Mouse (Mus musculus) CH12.LX (cell line): ENCODE measurements at regions not wholly inside any gene's neighbourhood (a gene's known extent, or its start where the extent isn't known, plus 50 kb on each side); places are given as distances from the start of the nearest gene placed in this dataset.

Experiments
- DNase-seq: peaks from one replicate; pipeline ENCODE4 v3.0.0-alpha.2; 2013; ENCODE audit errors: extremely low read depth
- H3K27ac ChIP-seq: 2 replicates; pipeline ENCODE4 v1.5.1; 2012; ENCODE audit warnings: low read depth, mild to moderate bottlenecking, control low read depth, moderate library complexity; ENCODE audit not compliant: insufficient read depth
- H3K27me3 ChIP-seq: replicated peaks from 2 replicates; pipeline ENCODE3; 2012; ENCODE audit warnings: inconsistent platforms
- H3K36me3 ChIP-seq, 2 experiments: replicated peaks in 1 of 2; 2 replicates each; pipeline versions ENCODE3 to v1.6.1; 2012; ENCODE audit warnings: inconsistent platforms in 1 of 2, low read length in 1 of 2, mild to moderate bottlenecking in 1 of 2, mixed read lengths in 1 of 2, moderate library complexity in 1 of 2; ENCODE audit not compliant: control insufficient read depth in 1 of 2, insufficient read depth in 1 of 2
- H3K4me1 ChIP-seq, 2 experiments: 2 replicates each; pipeline ENCODE4 v1.6.1; 2012; ENCODE audit warnings: inconsistent platforms in 1 of 2, moderate library complexity in 1 of 2; ENCODE audit not compliant: insufficient read depth in 2 of 2, control insufficient read depth in 1 of 2
- H3K4me2 ChIP-seq: 2 replicates; pipeline ENCODE4 v1.6.1; 2012; ENCODE audit warnings: low read depth, mild to moderate bottlenecking, control low read depth; ENCODE audit not compliant: poor library complexity, insufficient read depth, severe bottlenecking
- H3K4me3 ChIP-seq, 3 experiments: fragments of 150-350 bp in 1 of 3; sonication (generic) in 1 of 3; replicated peaks in 1 of 3; 2 replicates each; pipeline versions ENCODE3 to v1.5.1; 2011 to 2012; ENCODE audit warnings: low read depth in 2 of 3, low read length in 2 of 3, mild to moderate bottlenecking in 2 of 3, moderate library complexity in 2 of 3, control low read depth in 1 of 3, improper control_type of control experiment in 1 of 3, inconsistent platforms in 1 of 3, mixed read lengths in 1 of 3; ENCODE audit not compliant: poor library complexity in 1 of 3
- H3K79me2 ChIP-seq: replicated peaks from 2 replicates; pipeline ENCODE4 v1.6.1; 2012; ENCODE audit warnings: mild to moderate bottlenecking, moderate library complexity; ENCODE audit not compliant: control insufficient read depth, poor library complexity, insufficient read depth, severe bottlenecking; ENCODE audit errors: extremely low read depth
- H3K9ac ChIP-seq: 2 replicates; pipeline ENCODE4 v1.6.1; 2012; ENCODE audit warnings: low read depth, mild to moderate bottlenecking, control low read depth, moderate library complexity; ENCODE audit not compliant: insufficient read depth
- H3K9me3 ChIP-seq: replicated peaks from 2 replicates; pipeline ENCODE3; 2012; ENCODE audit warnings: low read length, inconsistent platforms, mixed read lengths
- CHD2 ChIP-seq: IDR thresholded peaks from 2 replicates; pipeline ENCODE4 v1.6.1; 2011; ENCODE audit warnings: low read length, improper control_type of control experiment
- CTCF ChIP-seq, 2 experiments: IDR thresholded peaks in 1 of 2; conservative IDR thresholded peaks in 1 of 2; 2 replicates each; pipeline ENCODE4 v1.5.1; 2011 to 2012; ENCODE audit warnings: low read depth in 2 of 2, low read length in 2 of 2, improper control_type of control experiment in 1 of 2, inconsistent platforms in 1 of 2, mild to moderate bottlenecking in 1 of 2, moderate library complexity in 1 of 2
- ELF1 ChIP-seq: IDR thresholded peaks from 2 replicates; pipeline ENCODE4 v1.6.1; 2014; ENCODE audit warnings: low read depth, mild to moderate bottlenecking, inconsistent platforms, low read length, improper control_type of control experiment
- EP300 ChIP-seq: IDR thresholded peaks from 2 replicates; pipeline ENCODE4 v1.6.1; 2011; ENCODE audit warnings: low read length, improper control_type of control experiment
- GABPA ChIP-seq: IDR thresholded peaks from 2 replicates; pipeline ENCODE4 v1.6.1; 2012; ENCODE audit warnings: low read depth, low read length, improper control_type of control experiment, inconsistent platforms; ENCODE audit not compliant: insufficient replicate concordance
- HCFC1 ChIP-seq: IDR thresholded peaks from 2 replicates; pipeline ENCODE4 v1.6.1; 2012; ENCODE audit warnings: low read depth, mild to moderate bottlenecking, inconsistent platforms, low read length, improper control_type of control experiment
- JUND ChIP-seq: conservative IDR thresholded peaks from 2 replicates; pipeline ENCODE4 v1.6.1; 2011; ENCODE audit warnings: low read depth, low read length, improper control_type of control experiment
- KAT2A ChIP-seq: IDR thresholded peaks from 2 replicates; pipeline ENCODE4 v1.6.1; 2012; ENCODE audit warnings: low read length, improper control_type of control experiment, inconsistent platforms; ENCODE audit not compliant: insufficient replicate concordance
- MAX ChIP-seq: IDR thresholded peaks from 2 replicates; pipeline ENCODE4 v1.6.1; 2011; ENCODE audit warnings: low read length, improper control_type of control experiment
- NRF1 ChIP-seq: IDR thresholded peaks from 2 replicates; pipeline ENCODE4 v1.6.1; 2014; ENCODE audit warnings: low read depth, mild to moderate bottlenecking, inconsistent platforms, low read length, improper control_type of control experiment, moderate library complexity
- RAD21 ChIP-seq: IDR thresholded peaks from 2 replicates; pipeline ENCODE4 v1.6.1; 2011; ENCODE audit warnings: low read depth, mild to moderate bottlenecking, low read length, improper control_type of control experiment, moderate library complexity
- SIN3A ChIP-seq: IDR thresholded peaks from 2 replicates; pipeline ENCODE4 v1.6.1; 2012; ENCODE audit warnings: low read length, improper control_type of control experiment, inconsistent platforms
- TBP ChIP-seq: conservative IDR thresholded peaks from 2 replicates; pipeline ENCODE4 v1.6.1; 2011; ENCODE audit warnings: low read depth, low read length, improper control_type of control experiment
- UBTF ChIP-seq: IDR thresholded peaks from 2 replicates; pipeline ENCODE4 v1.6.1; 2012; ENCODE audit warnings: low read depth, mild to moderate bottlenecking, inconsistent platforms, low read length, improper control_type of control experiment, moderate library complexity
- USF1 ChIP-seq: IDR thresholded peaks from 2 replicates; pipeline ENCODE4 v1.6.1; 2014; ENCODE audit warnings: low read depth, mild to moderate bottlenecking, inconsistent platforms, low read length, improper control_type of control experiment
- USF2 ChIP-seq: conservative IDR thresholded peaks from 2 replicates; pipeline ENCODE4 v1.6.1; 2011; ENCODE audit warnings: low read depth, low read length, improper control_type of control experiment
- ZKSCAN1 ChIP-seq: IDR thresholded peaks from 2 replicates; pipeline ENCODE4 v1.6.1; 2012; ENCODE audit warnings: low read depth, inconsistent platforms, low read length, improper control_type of control experiment, borderline replicate concordance
- ZMIZ1 ChIP-seq: IDR thresholded peaks from 2 replicates; pipeline ENCODE4 v1.6.1; 2012; ENCODE audit warnings: low read depth, mild to moderate bottlenecking, inconsistent platforms, low read length, improper control_type of control experiment
- dilution Hi-C: fragments of 300-500 bp; cut with MboI; formaldehyde crosslinking; loops from 2 replicates; pipeline ENCODE4 v1.14.3; 2020; ENCODE audit warnings: low sequenced_read_pairs; ENCODE audit not compliant: extremely low pct_unique_long_range_greater_than_20kb, extremely low pct_ligation_motif_present
- in situ Hi-C: fragments of 300-500 bp; cut with MboI; formaldehyde crosslinking; loops from 3 replicates; pipeline ENCODE4 v1.14.3; 2019; ENCODE audit warnings: low sequenced_read_pairs, low pct_ligation_motif_present, low pct_unique_long_range_greater_than_20kb, mixed read lengths

GRCm38 (mm10) chr8:15221211-15221912, 175.5 kb upstream of the BB014433 start:
- Histone ChIP-seq H3K4me2 (no peak overlapping the region), H3K4me1 (peaks cover 0 to 5% of the 10 kb centered on the region in 2 experiments; a peak in 1 of 4 replicates)
- TF ChIP-seq RAD21 (peak; percentile 53), SIN3A (no peak), CTCF (conservative IDR thresholded peaks at IDR 0.05 in 1 of 2, IDR thresholded peaks at IDR 0.05 in 1 of 2; ENCODE audit: low read depth in 2 of 2, low read length in 2 of 2) (peak; percentile 45 to 52), ELF1 (no peak)
- TF ChIP-seq, all 38 proteins: peak for 2
- Histone ChIP-seq H3K9me3 (peaks cover 56% of the 10 kb centered on the region), H3K27me3 (no peaks in the 10 kb centered on the region), H3K36me3 (no peaks in the 10 kb centered on the region), H3K27ac (no peak overlapping the region), H3K79me2 (no peaks in the 10 kb centered on the region), H3K9ac (no peak overlapping the region), H3K4me3 (no peak overlapping the region)
- dilution Hi-C loops (no loop called here), in situ Hi-C loops (no loop called here)
- DNase-seq, result peak; percentile 4

GRCm38 (mm10) chr8:15209856-15210521, 164.1 kb upstream of the BB014433 start:
- dilution Hi-C loops (no loop called here), in situ Hi-C loops (no loop called here)
- Histone ChIP-seq H3K9ac (no peak overlapping the region), H3K9me3 (peaks cover 19% of the 10 kb centered on the region), H3K4me1 (no peaks in the 10 kb centered on the region), H3K4me3 (no peak overlapping the region), H3K27me3 (no peaks in the 10 kb centered on the region), H3K27ac (no peak overlapping the region), H3K4me2 (no peak overlapping the region), H3K36me3 (no peaks in the 10 kb centered on the region), H3K79me2 (no peaks in the 10 kb centered on the region)
- DNase-seq, result no peak
- no peak for TF ChIP-seq ZKSCAN1
- TF ChIP-seq ZMIZ1, result no peak
- no peak for TF ChIP-seq UBTF
- TF ChIP-seq CTCF (conservative IDR thresholded peaks at IDR 0.05 in 1 of 2, IDR thresholded peaks at IDR 0.05 in 1 of 2; ENCODE audit: low read depth in 2 of 2, low read length in 2 of 2), result no peak
- no peak for TF ChIP-seq CHD2
- TF ChIP-seq GABPA, result no peak
- TF ChIP-seq TBP, result no peak
- no peak for TF ChIP-seq HCFC1
- TF ChIP-seq NRF1, result no peak
- no peak for TF ChIP-seq EP300
- TF ChIP-seq USF2, result no peak
- no peak for TF ChIP-seq SIN3A
- TF ChIP-seq MAX, result no peak
- no peak for TF ChIP-seq KAT2A
- TF ChIP-seq JUND, result no peak
- TF ChIP-seq USF1, result no peak
